Mouse (Mus musculus) kidney, postnatal 0 days (tissue): ENCODE data around the gene Cdh10. TPM values are rescaled to one million over a fixed set of nuclear protein-coding genes. Genes with fewer than 3 reads are reported as not detected.
A peak's percentile ranks its signal among the peaks of the same experiment; 100 is the strongest.

Source experiments
- ATAC-seq: fragments of 200-750 bp; cut with Nextera tagmentation; replicated peaks from 2 replicates; pipeline ENCODE4 v1.8.0; 2017; ENCODE audit warnings: low read depth, moderate number of reproducible peaks, moderate TSS enrichment, moderate library complexity; ENCODE audit not compliant: low FRiP score
- DNase-seq: peaks from one replicate; pipeline ENCODE4 v3.0.0-alpha.2; 2016; ENCODE audit warnings: low spot score
- H3K27ac ChIP-seq: fragments of 300-500 bp; sonication (generic); 2 replicates; pipeline ENCODE4 v1.5.1; 2014; ENCODE audit warnings: mild to moderate bottlenecking
- H3K27me3 ChIP-seq: fragments of 300-500 bp; sonication (generic); 2 replicates; pipeline ENCODE4 v1.6.1; 2014; ENCODE audit warnings: low read length, mixed read lengths; ENCODE audit not compliant: insufficient read depth
- H3K36me3 ChIP-seq: fragments of 300-500 bp; sonication (generic); 2 replicates; pipeline ENCODE4 v1.6.1; 2014; ENCODE audit warnings: low read length, mixed read lengths; ENCODE audit not compliant: insufficient read depth
- H3K4me1 ChIP-seq: fragments of 300-500 bp; sonication (generic); replicated peaks from 2 replicates; pipeline ENCODE4 v1.6.1; 2014; ENCODE audit warnings: antibody characterized with exemption, low read length, mixed read lengths; ENCODE audit not compliant: insufficient read depth
- H3K4me2 ChIP-seq: fragments of 300-500 bp; sonication (generic); 2 replicates; pipeline ENCODE4 v1.6.1; 2014; ENCODE audit warnings: mild to moderate bottlenecking, low read length, moderate library complexity, mixed read lengths
- H3K4me3 ChIP-seq: fragments of 300-500 bp; sonication (generic); replicated peaks from 2 replicates; pipeline ENCODE4 v1.5.1; 2014; ENCODE audit warnings: low read depth, low read length
- H3K9ac ChIP-seq: fragments of 300-500 bp; sonication (generic); 2 replicates; pipeline ENCODE4 v1.6.1; 2014; ENCODE audit warnings: low read depth, low read length
- H3K9me3 ChIP-seq: fragments of 300-500 bp; sonication (generic); replicated peaks from 2 replicates; pipeline ENCODE4 v1.6.1; 2016; ENCODE audit warnings: low read length, inconsistent platforms, mixed read lengths
- CTCF ChIP-seq: IDR thresholded peaks from 2 replicates; pipeline ENCODE4 v1.5.1; 2016; ENCODE audit warnings: antibody characterized with exemption, low read depth, mild to moderate bottlenecking, moderate library complexity
- WGBS: fragments of 180-500 bp; shearing (Covaris S2); extraction: QIAGEN DNeasy Blood & Tissue Kit; methylation state at CpG from one replicate; pipeline ENCODE4 v1.1.7; 2014; 5-methylcytosine and 5-hydroxymethylcytosine counted together
- polyA plus RNA-seq: library from polyadenylated mRNA; unstranded; fragments of >200 nt; fragmentation: Nextera tagmentation; extraction: Ambion mirVana; gene quantifications from 2 replicates; pipeline ENCODE4 v1.2.1, GENCODE M21; 2015

Cdh10 gene
- polyA plus RNA-seq, 1 experiment from 2014 or later = 0.34 TPM

- 17% methylated on average over 4 of the region's 4 CpGs for WGBS
- peak; percentile 78 for DNase-seq
Measured at GRCm38 (mm10) chr15:18832263-18832662, 13.5 kb downstream of the Cdh10 start.

GRCm38 (mm10) chr15:18841769-18842168 is 23.0 kb downstream of the Cdh10 start:
- no peak for TF ChIP-seq CTCF
- Histone ChIP-seq H3K27ac (no peak overlapping the region), H3K4me1 (no peaks in the 10 kb centered on the region), H3K36me3 (no peaks in the 10 kb centered on the region), H3K4me2 (no peak overlapping the region), H3K27me3 (no peaks in the 10 kb centered on the region), H3K9ac (no peak overlapping the region), H3K4me3 (no peak overlapping the region), H3K9me3 (no peaks in the 10 kb centered on the region)
- DNase-seq (no peak), ATAC-seq (no peak)
- WGBS = 79% methylated on average over 2 of the region's 2 CpGs

More at GRCm38 (mm10) chr15:18832263-18832662, 13.5 kb downstream of the Cdh10 start:
- Histone ChIP-seq H3K9me3 (no peaks in the 10 kb centered on the region), H3K27me3 (no peaks in the 10 kb centered on the region), H3K4me2 (no peak overlapping the region), H3K27ac (no peak overlapping the region), H3K9ac (no peak overlapping the region), H3K4me3 (no peak overlapping the region), H3K4me1 (no peaks in the 10 kb centered on the region), H3K36me3 (no peaks in the 10 kb centered on the region)
- no peak for ATAC-seq
- peak; percentile 85 for TF ChIP-seq CTCF

- Histone ChIP-seq H3K27ac (no peak overlapping the region), H3K4me1 (no peaks in the 10 kb centered on the region), H3K36me3 (no peaks in the 10 kb centered on the region), H3K9ac (no peak overlapping the region), H3K27me3 (no peaks in the 10 kb centered on the region), H3K4me3 (no peak overlapping the region), H3K9me3 (no peaks in the 10 kb centered on the region), H3K4me2 (0 out of 2 replicates have a peak overlapping the region, but pooled peaks have one; percentile 3)
- no peak for TF ChIP-seq CTCF
- WGBS = 21% methylated on average over 5 of the region's 5 CpGs
- DNase-seq (peak; percentile 11), ATAC-seq (0 out of 2 replicates have a peak, but pooled peaks have one; percentile 21)
Measured at GRCm38 (mm10) chr15:18844807-18845206, 26.1 kb downstream of the Cdh10 start.

GRCm38 (mm10) chr15:18850497-18850896 is 31.8 kb downstream of the Cdh10 start:
- DNase-seq = no peak
- H3K9me3 ChIP-seq = no peaks in the 10 kb centered on the region
- no peak overlapping the region for H3K4me3 ChIP-seq
- no peaks in the 10 kb centered on the region for H3K4me1 ChIP-seq
- H3K36me3 ChIP-seq = no peaks in the 10 kb centered on the region
- no peak overlapping the region for H3K9ac ChIP-seq
- H3K27me3 ChIP-seq = no peaks in the 10 kb centered on the region
- TF ChIP-seq CTCF = no peak
- H3K27ac ChIP-seq = no peak overlapping the region
- ATAC-seq = no peak
- no peak overlapping the region for H3K4me2 ChIP-seq
- 79% methylated on average over 2 of the region's 2 CpGs for WGBS

- Histone ChIP-seq H3K9me3 (no peaks in the 10 kb centered on the region), H3K27ac (no peak overlapping the region), H3K4me2 (no peak overlapping the region), H3K4me1 (no peaks in the 10 kb centered on the region), H3K4me3 (no peak overlapping the region), H3K9ac (no peak overlapping the region), H3K36me3 (no peaks in the 10 kb centered on the region), H3K27me3 (no peaks in the 10 kb centered on the region)
- no peak for ATAC-seq
- DNase-seq = no peak
- TF ChIP-seq CTCF = no peak
- 66% methylated on average over 2 of the region's 2 CpGs for WGBS
Measured at GRCm38 (mm10) chr15:18858135-18858534, 39.4 kb downstream of the Cdh10 start.

- no peak overlapping the region for H3K27ac ChIP-seq
- no peak for TF ChIP-seq CTCF
- no peaks in the 10 kb centered on the region for H3K9me3 ChIP-seq
- no peak overlapping the region for H3K4me2 ChIP-seq
- ATAC-seq (no peak), DNase-seq (no peak)
- no peaks in the 10 kb centered on the region for H3K27me3 ChIP-seq
- 91% methylated on average over 2 of the region's 2 CpGs for WGBS
- no peak overlapping the region for H3K4me3 ChIP-seq
- H3K4me1 ChIP-seq = no peaks in the 10 kb centered on the region
- no peaks in the 10 kb centered on the region for H3K36me3 ChIP-seq
- H3K9ac ChIP-seq = no peak overlapping the region
Measured at GRCm38 (mm10) chr15:18869871-18870270, 51.1 kb downstream of the Cdh10 start.

- TF ChIP-seq CTCF = no peak
- 71% methylated on average over 5 of the region's 5 CpGs for WGBS
- ATAC-seq (no peak), DNase-seq (no peak)
- Histone ChIP-seq H3K9me3 (no peaks in the 10 kb centered on the region), H3K4me1 (no peaks in the 10 kb centered on the region), H3K4me2 (no peak overlapping the region), H3K27ac (no peak overlapping the region), H3K9ac (no peak overlapping the region), H3K4me3 (no peak overlapping the region), H3K27me3 (no peaks in the 10 kb centered on the region), H3K36me3 (no peaks in the 10 kb centered on the region)
Measured at GRCm38 (mm10) chr15:18881467-18881866, 62.7 kb downstream of the Cdh10 start.
